Mouse (Mus musculus): Measurements from ENCODE around the gene Olfr1369-ps1. TPM values are rescaled to one million over a fixed set of nuclear protein-coding genes. Genes with fewer than 3 reads are reported as not detected.

The Olfr1369-ps1 gene
- polyA plus RNA-seq, 1 experiment from 2014 or later, result 0.04 TPM

DNA sequence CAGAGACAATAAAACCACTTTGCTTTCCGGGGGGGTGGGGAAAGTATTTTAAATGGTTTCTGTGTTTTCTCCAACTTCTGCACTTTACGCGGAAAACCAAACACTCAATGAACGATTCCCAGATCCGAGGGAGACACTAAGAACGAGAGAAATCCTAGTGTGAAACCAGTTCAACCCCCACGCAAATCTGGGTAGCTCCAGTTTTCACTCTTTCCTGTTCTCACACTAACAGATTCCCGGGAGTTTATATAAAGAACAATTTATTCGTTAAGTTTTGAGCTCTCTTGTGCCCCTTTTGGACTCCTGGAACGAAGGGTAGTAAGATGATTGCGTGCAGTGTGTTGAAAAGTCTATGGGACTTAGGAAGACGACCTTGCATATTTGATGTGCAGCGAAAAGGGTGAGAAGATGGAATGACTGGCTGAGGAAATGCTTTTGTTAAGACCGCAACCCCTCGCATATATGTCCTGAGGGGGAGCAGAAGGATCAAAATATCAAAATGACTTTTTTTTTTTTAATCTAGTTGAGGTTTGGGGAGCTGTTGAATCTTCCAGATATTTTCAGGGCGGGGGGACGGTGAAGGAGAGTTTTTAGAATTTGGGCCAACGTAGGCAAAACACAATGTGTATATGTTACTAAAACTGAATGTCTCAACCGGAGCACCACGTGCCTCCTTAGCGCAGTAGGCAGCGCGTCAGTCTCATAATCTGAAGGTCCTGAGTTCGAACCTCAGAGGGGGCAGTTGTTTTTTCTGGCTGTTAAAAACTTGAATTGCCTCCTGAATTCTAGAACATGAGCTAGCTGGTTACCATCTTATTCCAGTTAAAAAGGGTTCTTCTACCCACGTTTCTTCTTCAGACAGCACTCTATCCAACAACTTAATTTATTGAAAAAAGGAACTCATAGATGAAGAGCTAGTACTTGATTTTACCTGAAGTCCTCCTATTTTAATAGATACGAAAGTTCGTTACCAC is 55.9 kb downstream of the Olfr1369-ps1 start:
- Histone ChIP-seq H3K27ac (ENCODE audit: low read depth, low read length) (peak overlapping the region; percentile 44; the same call in 1 of the 2 replicates), H3K27me3 (replicated peaks; ENCODE audit: control insufficient read depth, insufficient read depth, low read length) (no peaks in the 10 kb centered on the region), H3K9me3 (ENCODE audit: control insufficient read depth, low read length) (no peaks in the 10 kb centered on the region), H3K4me3 (ENCODE audit: low read length) (peak overlapping the region; percentile 66), H3K4me1 (ENCODE audit: control insufficient read depth, insufficient read depth, low read depth, low read length) (peaks cover 9% of the 10 kb centered on the region), H3K4me2 (ENCODE audit: low read length) (peak overlapping the region; percentile 98), H3K9ac (ENCODE audit: low read depth, low read length) (peak overlapping the region; percentile 63), H3K36me3 (ENCODE audit: control insufficient read depth, insufficient read depth, low read length) (no peaks in the 10 kb centered on the region)
- peak; percentile 60 for ATAC-seq
- WGBS, result 1% methylated on average over 27 of the region's 27 CpGs

DNA sequence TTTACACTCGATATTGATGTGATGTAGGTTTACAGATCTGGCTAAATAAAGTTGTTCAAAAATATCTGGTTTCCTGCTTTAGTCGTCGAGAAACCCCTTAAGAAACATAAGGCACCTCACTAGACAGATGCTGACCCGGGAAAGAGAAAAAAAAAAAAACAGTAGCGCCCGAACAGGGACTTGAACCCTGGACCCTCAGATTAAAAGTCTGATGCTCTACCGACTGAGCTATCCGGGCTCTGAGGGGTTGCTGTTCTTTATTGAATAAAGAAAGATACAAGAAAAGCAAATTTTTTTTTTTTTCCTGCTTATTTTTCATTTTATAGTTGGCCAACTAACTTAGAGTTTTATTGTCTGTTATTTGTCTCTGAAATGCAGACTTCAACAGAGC is 56.6 kb downstream of the Olfr1369-ps1 start:
- Histone ChIP-seq H3K4me3 (ENCODE audit: low read length) (peak overlapping the region; percentile 66), H3K9ac (ENCODE audit: low read depth, low read length) (no peak overlapping the region; the same call in 1 of the 2 replicates)
- WGBS, result 2% methylated on average over 8 of the region's 8 CpGs

DNA sequence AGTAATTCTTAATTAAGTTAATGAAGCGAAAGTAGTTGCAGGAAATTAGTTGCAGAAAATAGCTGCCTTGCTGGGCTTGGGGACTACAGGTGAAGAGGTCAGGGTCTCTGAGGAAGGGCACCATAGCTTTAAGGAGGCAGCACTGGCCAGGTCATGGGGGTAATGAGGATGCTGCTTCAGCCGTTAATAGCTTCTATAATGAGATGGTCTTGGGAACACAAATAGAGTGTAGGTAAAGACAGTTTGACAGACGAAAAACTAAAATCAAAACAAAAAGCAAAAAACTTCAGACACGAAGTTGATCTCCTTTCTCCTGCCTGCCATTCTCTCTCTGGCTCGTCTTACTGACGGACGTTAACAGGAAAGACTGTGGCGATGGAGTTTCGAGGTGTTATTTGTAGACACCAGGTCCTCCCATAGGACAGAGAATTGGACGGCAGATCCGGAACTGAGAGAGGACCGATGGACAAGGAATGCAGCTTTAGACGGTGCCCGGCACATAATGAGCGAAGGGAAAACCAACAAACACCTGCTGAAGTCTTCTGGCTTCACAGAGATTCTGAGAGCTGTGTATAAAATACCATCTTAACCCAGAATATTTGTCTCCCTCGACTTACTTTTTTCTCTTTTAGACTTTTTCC is 57.2 kb downstream of the Olfr1369-ps1 start:
- Histone ChIP-seq H3K27me3 (replicated peaks; ENCODE audit: control insufficient read depth, insufficient read depth, low read length) (no peaks in the 10 kb centered on the region), H3K27ac (ENCODE audit: low read depth, low read length) (no peak overlapping the region), H3K4me2 (ENCODE audit: low read length) (peak overlapping the region; percentile 98), H3K4me1 (ENCODE audit: control insufficient read depth, insufficient read depth, low read depth, low read length) (peaks cover 16% of the 10 kb centered on the region), H3K36me3 (ENCODE audit: control insufficient read depth, insufficient read depth, low read length) (no peaks in the 10 kb centered on the region), H3K4me3 (ENCODE audit: low read length) (peak overlapping the region; percentile 66), H3K9me3 (ENCODE audit: control insufficient read depth, low read length) (no peaks in the 10 kb centered on the region), H3K9ac (ENCODE audit: low read depth, low read length) (peak overlapping the region; percentile 61)
- no peak for ATAC-seq
- under 1% methylated on average over 16 of the region's 16 CpGs for WGBS

More for the DNA sequence above, 56.6 kb downstream of the Olfr1369-ps1 start:
- no peaks in the 10 kb centered on the region for H3K9me3 ChIP-seq (ENCODE audit: control insufficient read depth, low read length)
- no peak overlapping the region for H3K27ac ChIP-seq (ENCODE audit: low read depth, low read length)
- no peaks in the 10 kb centered on the region for H3K36me3 ChIP-seq (ENCODE audit: control insufficient read depth, insufficient read depth, low read length)
- H3K4me1 ChIP-seq (ENCODE audit: control insufficient read depth, insufficient read depth, low read depth, low read length), result peaks cover 12% of the 10 kb centered on the region
- peak overlapping the region; percentile 98 for H3K4me2 ChIP-seq (ENCODE audit: low read length)
- ATAC-seq, result peak; percentile 55
- H3K27me3 ChIP-seq (replicated peaks; ENCODE audit: control insufficient read depth, insufficient read depth, low read length), result no peaks in the 10 kb centered on the region

Other genes starting within 250 kb of the Olfr1369-ps1 start
- gene Olfr1370, start 36.5 kb upstream of the Olfr1369-ps1 start, polyA plus RNA-seq (2015; fragmentation: Nextera tagmentation; extraction: Ambion mirVana), result not detected in 2 replicates
- gene Olfr263, start 18.2 kb downstream of the Olfr1369-ps1 start, polyA plus RNA-seq (2015; fragmentation: Nextera tagmentation; extraction: Ambion mirVana), result not detected in 2 replicates
- gene Olfr1368, start 34.4 kb downstream of the Olfr1369-ps1 start, polyA plus RNA-seq (2015; fragmentation: Nextera tagmentation; extraction: Ambion mirVana), result not detected in 2 replicates
- gene Trim27, start 68.0 kb downstream of the Olfr1369-ps1 start, polyA plus RNA-seq (2015; fragmentation: Nextera tagmentation; extraction: Ambion mirVana), result 70.1 and 75.0 TPM in 2 replicates
- gene Gpx5, start 181.2 kb downstream of the Olfr1369-ps1 start, polyA plus RNA-seq (2015; fragmentation: Nextera tagmentation; extraction: Ambion mirVana), result not detected in 2 replicates
- gene Gpx6, start 200.6 kb downstream of the Olfr1369-ps1 start, polyA plus RNA-seq (2015; fragmentation: Nextera tagmentation; extraction: Ambion mirVana), result 0.26 and 0.64 TPM in 2 replicates
- not detected in 2 replicates for gene Olfr1367, start 235.4 kb downstream of the Olfr1369-ps1 start, polyA plus RNA-seq (2015; fragmentation: Nextera tagmentation; extraction: Ambion mirVana)